Mouse (Mus musculus) olfactory bulb, adult 2 months (tissue): Measurements from ENCODE around the gene Hist1h2bj. TPM values are rescaled to one million over a fixed set of nuclear protein-coding genes. Genes with fewer than 3 reads are reported as not detected.
"Not testable (repeated sequence)": the region's sequence is repeated elsewhere in the genome, so short reads cannot be mapped to it uniquely, and the experiment has no call there.

ENCODE experiments used
- H3K27ac ChIP-seq: fragments of 200-500 bp; 2 replicates; pipeline ENCODE4 v1.5.1; 2012; ENCODE audit warnings: low read depth, low read length; ENCODE audit not compliant: insufficient read depth
- H3K4me1 ChIP-seq: fragments of 200-500 bp; 2 replicates; pipeline ENCODE4 v1.6.1; 2012; ENCODE audit warnings: low read length; ENCODE audit not compliant: control insufficient read depth, insufficient read depth
- H3K4me3 ChIP-seq: fragments of 200-500 bp; 2 replicates; pipeline ENCODE4 v1.5.1; 2012; ENCODE audit warnings: mild to moderate bottlenecking, low read depth, low read length, moderate library complexity; ENCODE audit not compliant: insufficient read depth
- CTCF ChIP-seq: fragments of 200-500 bp; IDR thresholded peaks from 2 replicates; pipeline ENCODE4 v1.5.1; 2012; ENCODE audit warnings: low read depth, mild to moderate bottlenecking, low read length, moderate library complexity; ENCODE audit not compliant: insufficient read depth
- POLR2A ChIP-seq: fragments of 200-500 bp; IDR thresholded peaks from 2 replicates; pipeline ENCODE4 v1.6.1; 2012; ENCODE audit warnings: mild to moderate bottlenecking, low read depth, low read length, moderate library complexity; ENCODE audit not compliant: insufficient read depth
- WGBS: fragments of 180-500 bp; shearing (Covaris S2); methylation state at CpG from one replicate; pipeline ENCODE4 v1.1.7; 2018; 5-methylcytosine and 5-hydroxymethylcytosine counted together
- polyA plus RNA-seq: library from polyadenylated mRNA; stranded (reverse); fragments of >200 nt; gene quantifications from 2 replicates; pipeline ENCODE4 v1.2.4, GENCODE M21; 2012; ENCODE audit warnings: low replicate concordance; ENCODE audit not compliant: missing spikeins, insufficient read depth, insufficient read length

The Hist1h2bj gene
- polyA plus RNA-seq, 1 experiment: not detected

DNA sequence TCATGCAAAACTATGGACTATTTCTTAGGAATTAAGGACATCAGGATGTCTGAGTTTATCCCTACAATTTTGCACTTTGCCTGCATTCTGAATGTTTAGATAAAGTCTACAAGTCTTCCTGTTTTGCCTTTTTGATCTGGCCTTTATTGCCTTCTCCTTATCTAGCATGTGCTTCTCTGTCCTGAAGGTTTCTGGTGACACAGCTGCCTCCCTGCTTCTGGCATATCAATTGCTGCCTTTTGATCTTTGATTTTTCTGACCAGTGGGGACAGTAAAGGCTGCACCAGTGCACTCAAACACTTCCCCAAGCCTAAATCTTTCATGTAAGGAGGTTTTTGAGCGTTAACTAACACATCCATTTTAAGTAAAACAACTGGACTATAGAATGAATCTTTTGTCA lies 20.5 kb downstream of the Hist1h2bj start:
- no peak for TF ChIP-seq CTCF
- no peak for TF ChIP-seq POLR2A
- Histone ChIP-seq H3K4me1 (no peaks in the 10 kb centered on the region), H3K4me3 (no peak overlapping the region), H3K27ac (no peak overlapping the region)
- 65% methylated on average over 1 of the region's 1 CpGs for WGBS

DNA sequence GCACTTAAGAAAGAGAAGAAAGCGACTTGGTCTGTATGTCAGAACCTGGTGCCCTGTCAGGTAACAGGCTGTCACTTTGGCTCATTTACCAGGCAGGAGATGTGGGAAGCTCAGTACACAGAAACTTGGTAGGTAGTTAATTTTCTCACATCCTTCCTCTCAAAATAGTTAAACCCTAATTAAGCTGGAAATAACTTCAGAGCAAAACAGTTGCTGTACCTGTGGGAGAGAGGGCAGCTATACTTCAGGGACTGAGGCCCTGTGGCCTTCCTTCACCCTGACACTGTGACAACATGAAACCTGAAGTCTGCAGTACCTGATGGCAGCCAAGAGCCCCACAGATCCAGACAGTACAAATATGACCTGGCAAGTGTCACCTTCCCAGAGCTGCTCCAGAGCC lies 41.1 kb downstream of the Hist1h2bj start, which contains the start of gene Vmn1r188:
Gene Vmn1r188 (plus strand): TSS at position 301 of the 400 bp plus-strand sequence.
- 87% methylated on average over 1 of the region's 1 CpGs for WGBS
- H3K4me3 ChIP-seq, H3K4me1 ChIP-seq, H3K27ac ChIP-seq: not testable (repeated sequence)

Other genes starting within 250 kb of the Hist1h2bj start
- gene Hist1h2bq, start 233.0 kb upstream of the Hist1h2bj start, polyA plus RNA-seq: not detected in 2 replicates
- gene Hist1h2ao, start 232.7 kb upstream of the Hist1h2bj start, polyA plus RNA-seq: not detected in 2 replicates
- not detected in 2 replicates for gene Hist1h4m, start 231.5 kb upstream of the Hist1h2bj start, polyA plus RNA-seq
- gene Hist1h4n, start 211.0 kb upstream of the Hist1h2bj start, polyA plus RNA-seq: not detected in 2 replicates
- gene Hist1h2ap, start 209.7 kb upstream of the Hist1h2bj start, polyA plus RNA-seq: not detected in 2 replicates
- gene Hist1h2br, start 209.5 kb upstream of the Hist1h2bj start, polyA plus RNA-seq: not detected in 2 replicates
- not detected in 2 replicates for gene Zfp184, start 98.1 kb upstream of the Hist1h2bj start, polyA plus RNA-seq
- gene Pom121l2, start 62.0 kb upstream of the Hist1h2bj start, polyA plus RNA-seq: not detected in 2 replicates
- 263 TPM in 1 of 2 replicates, not detected in the other for gene Prss16, start 33.5 kb upstream of the Hist1h2bj start, polyA plus RNA-seq
- gene Hist1h2ah, start 7.6 kb upstream of the Hist1h2bj start, polyA plus RNA-seq: not detected in 2 replicates
- not detected in 2 replicates for gene Hist1h2bk, start 7.3 kb upstream of the Hist1h2bj start, polyA plus RNA-seq
- not detected in 2 replicates for gene Hist1h4i, start 1.9 kb upstream of the Hist1h2bj start, polyA plus RNA-seq
- gene Hist1h2ag, start 270 bp upstream of the Hist1h2bj start, polyA plus RNA-seq: not detected in 2 replicates
- gene Vmn1r188, start 41.2 kb downstream of the Hist1h2bj start, polyA plus RNA-seq: not detected in 2 replicates
- not detected in 2 replicates for gene Vmn1r189, start 62.6 kb downstream of the Hist1h2bj start, polyA plus RNA-seq
- not detected in 2 replicates for gene Vmn1r191, start 140.8 kb downstream of the Hist1h2bj start, polyA plus RNA-seq
- gene Vmn1r192, start 147.9 kb downstream of the Hist1h2bj start, polyA plus RNA-seq: not detected in 2 replicates
- not detected in 2 replicates for gene Vmn1r193, start 179.9 kb downstream of the Hist1h2bj start, polyA plus RNA-seq
- gene Vmn1r194, start 201.0 kb downstream of the Hist1h2bj start, polyA plus RNA-seq: not detected in 2 replicates
- gene Vmn1r195, start 227.3 kb downstream of the Hist1h2bj start, polyA plus RNA-seq: not detected in 2 replicates
- not detected in 2 replicates for gene Vmn1r196, start 246.7 kb downstream of the Hist1h2bj start, polyA plus RNA-seq